Mouse (Mus musculus) gastrocnemius, postnatal 36 days (tissue): ENCODE results near the gene Gna12. TPM values are rescaled to one million over a fixed set of nuclear protein-coding genes. Genes with fewer than 3 reads are reported as not detected.

Experiments used
- DNase-seq, 2 experiments: peaks; one replicate each; pipeline ENCODE4 v3.0.0; 2022
- intact Hi-C: fragments of 180-260 bp; cut with DNase I; formaldehyde crosslinking; loops from one replicate; pipeline ENCODE4 v1.15.1; 2025
- long read RNA-seq, 2 experiments: library from polyadenylated mRNA; stranded (forward); transcript quantifications; one replicate each; pipeline ENCODE4 v2.0.0; 2021
- total RNA-seq, 2 experiments: library from RNA; stranded (reverse); gene quantifications; 2 replicates each; pipeline ENCODE4 v1.2.3; 2021

Gna12 gene
- total RNA-seq: 10 to 100 TPM; 23.1 to 26.4 TPM
- long read RNA-seq, experiment 1, transcript Gna12-201 (4 exons, 3,416 nt): major isoform, 14 of 27 reads
- long read RNA-seq, experiment 1, partial matches to known transcripts: 1 of 27 reads
- long read RNA-seq, experiment 1, other reads (novel, unspliced or antisense): 12 of 27 reads
- long read RNA-seq, experiment 2, transcript Gna12-201 (4 exons, 3,416 nt): major isoform, 16 of 21 reads
- long read RNA-seq, experiment 2, partial matches to known transcripts: 0 of 21 reads
- long read RNA-seq, experiment 2, other reads (novel, unspliced or antisense): 5 of 21 reads

GRCm38 (mm10) chr5:140830314-140831063, at the start of gene Gna12:
Gna12 (minus strand) TSS chr5:140830431.
- peak; percentile 96 to 97 for DNase-seq
- intact Hi-C loops: no loop called here

- no peak for DNase-seq
- intact Hi-C loops: no loop called here
Observed at GRCm38 (mm10) chr5:140878644-140879043, 48.4 kb upstream of the Gna12 start.

DNA sequence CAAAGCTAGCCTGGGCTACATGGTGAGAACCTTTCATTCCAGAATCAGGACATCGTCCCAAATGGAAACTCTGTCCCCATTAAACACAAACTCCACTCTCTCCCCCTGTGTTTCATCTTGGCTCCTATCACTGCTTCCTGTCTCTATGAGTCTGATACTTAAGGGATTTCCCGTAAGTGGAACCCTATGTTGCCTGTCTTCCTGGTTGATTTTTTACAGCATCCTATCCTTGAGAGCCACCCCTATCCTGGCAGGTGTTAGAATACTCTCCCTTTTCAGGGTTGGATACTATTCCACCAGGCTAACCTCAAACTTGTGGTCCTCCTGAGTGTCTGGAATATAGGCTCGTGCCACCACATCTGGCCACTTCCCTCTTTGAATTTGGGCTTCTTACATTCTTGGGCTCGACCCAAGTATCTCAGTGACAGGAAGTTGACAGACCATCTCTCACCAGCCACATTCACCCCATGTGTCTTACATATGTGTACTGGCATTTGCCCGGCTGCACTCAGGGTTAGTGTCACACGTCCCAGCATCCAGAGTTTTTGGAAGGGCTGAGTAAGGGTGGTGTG, 43.6 kb upstream of the Gna12 start:
- intact Hi-C loops: no loop called here

GRCm38 (mm10) chr5:140873039-140873551, 42.9 kb upstream of the Gna12 start:
- intact Hi-C loops: no loop called here
- DNase-seq: no peak

More for the DNA sequence above, 43.6 kb upstream of the Gna12 start:
- no peak for DNase-seq

- DNase-seq: no peak
- intact Hi-C loops: no loop called here
Observed at GRCm38 (mm10) chr5:140872532-140873038, 42.4 kb upstream of the Gna12 start.

DNA sequence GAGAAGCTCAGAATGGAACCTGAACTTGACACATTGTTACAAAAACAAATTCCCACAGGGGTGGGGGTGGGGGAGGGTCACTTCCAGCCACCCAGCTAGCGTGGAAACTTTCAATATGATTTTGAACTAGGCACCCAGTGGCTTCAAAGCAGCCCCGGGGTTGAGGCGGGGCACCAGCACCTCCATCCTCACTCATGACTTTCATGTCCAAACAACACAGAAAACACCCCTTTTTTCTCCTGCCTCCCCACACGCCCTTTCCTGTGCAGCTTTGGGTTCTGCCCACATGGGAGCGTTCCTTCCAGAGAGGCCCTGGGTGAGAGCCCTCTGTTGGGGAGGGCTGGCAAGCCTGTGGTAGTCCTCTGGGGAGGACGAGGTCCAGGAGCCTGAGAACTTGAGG, 41.0 kb upstream of the Gna12 start:
- no peak for DNase-seq
- intact Hi-C loops: no loop called here

GRCm38 (mm10) chr5:140869034-140869433, 38.8 kb upstream of the Gna12 start:
- no peak for DNase-seq
- intact Hi-C loops: no loop called here

- DNase-seq: no peak
- intact Hi-C loops: loop anchor here (10.0 kb wide), 1 partner anchor 1465 kb away; no protein-coding TSS in a partner anchor
Observed at GRCm38 (mm10) chr5:140859730-140860129, 29.5 kb upstream of the Gna12 start.

DNA sequence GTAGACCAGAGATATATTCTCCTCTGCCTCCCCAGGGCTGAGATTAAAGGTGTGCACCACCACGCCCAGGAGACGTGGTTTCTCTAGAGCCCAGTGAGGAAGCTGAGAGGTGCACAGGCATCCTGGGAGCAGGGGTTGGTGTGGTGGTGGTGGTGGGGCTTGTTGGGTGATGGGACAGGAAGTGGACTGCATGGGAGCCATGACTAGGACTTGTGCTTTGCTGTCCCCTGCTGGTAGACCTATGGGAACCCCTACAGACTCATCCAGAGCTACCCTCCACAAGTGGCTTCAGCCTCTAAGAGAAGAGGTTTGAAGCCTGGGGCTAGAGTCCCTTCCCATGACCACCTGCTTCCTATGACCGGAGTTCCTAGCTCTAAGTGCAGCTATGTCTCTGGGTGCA, 28.1 kb upstream of the Gna12 start:
- DNase-seq: no peak
- intact Hi-C loops: loop anchor here (10.0 kb wide), 1 partner anchor 1466 kb away; no protein-coding TSS in a partner anchor

DNA sequence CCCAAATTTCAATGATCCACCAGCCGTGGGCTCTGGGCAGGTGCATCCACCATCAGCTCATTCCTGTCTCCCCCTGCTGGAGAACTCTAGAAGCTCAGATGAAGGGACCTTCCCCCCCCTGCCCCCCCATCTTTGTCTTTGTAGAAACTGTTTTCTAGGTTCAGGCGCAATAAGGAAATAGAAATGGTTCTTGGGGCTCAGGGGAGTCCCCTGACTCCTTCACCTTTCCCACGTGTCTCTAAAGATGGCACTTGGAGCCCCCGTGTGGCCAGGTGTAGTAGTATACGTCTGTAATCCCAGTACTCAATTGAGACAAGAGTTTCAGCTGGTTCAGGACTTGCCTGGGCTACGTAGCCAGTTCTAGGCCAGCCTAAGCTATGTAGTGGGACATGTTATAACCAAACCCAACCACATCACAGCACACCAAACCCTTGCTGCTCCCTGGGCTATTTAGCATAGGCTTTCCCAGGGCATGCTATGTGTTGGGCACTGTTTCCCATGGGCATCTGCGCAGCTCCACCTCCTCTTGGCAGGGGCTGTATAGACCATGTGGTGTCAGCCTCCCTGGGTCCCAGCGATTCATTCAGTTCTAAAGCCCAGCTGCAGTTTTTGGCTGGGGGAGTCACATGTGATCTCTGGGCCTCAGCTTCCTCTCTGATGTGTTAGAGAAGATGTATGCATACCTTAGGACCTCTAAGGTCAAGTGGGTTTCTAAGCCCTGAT, 27.4 kb upstream of the Gna12 start:
- no peak for DNase-seq
- intact Hi-C loops: loop anchor here (10.0 kb wide), 1 partner anchor 1467 kb away; no protein-coding TSS in a partner anchor

DNA sequence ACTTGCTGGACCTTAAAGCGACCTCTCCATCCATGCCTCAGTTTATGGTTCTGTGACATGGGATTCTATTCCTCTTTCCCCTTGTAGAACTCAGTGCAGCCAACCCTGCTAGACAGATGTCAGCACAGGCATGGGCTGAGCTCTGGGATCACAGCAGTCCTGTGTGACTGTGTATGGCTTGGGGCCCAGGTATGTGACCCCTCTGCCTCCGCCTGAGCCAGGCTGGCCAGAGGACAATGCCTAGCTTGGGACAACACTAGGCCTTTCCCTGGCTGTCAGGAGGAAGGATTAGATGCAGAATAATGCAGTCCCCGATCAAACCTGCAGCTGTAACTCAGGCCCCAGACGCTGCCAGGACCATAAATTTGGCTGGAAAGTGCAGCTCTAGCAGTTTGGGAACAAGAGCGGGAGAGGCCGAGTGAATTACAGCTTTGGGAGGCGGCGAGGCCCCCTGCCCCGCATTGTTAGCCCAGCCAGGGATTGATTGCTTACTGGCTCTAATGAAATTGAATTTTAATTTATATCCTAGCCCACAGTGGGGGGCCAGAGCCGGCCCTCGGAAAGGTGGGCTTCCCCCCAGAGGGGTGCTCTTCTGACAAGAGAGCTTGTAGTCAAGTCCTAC, 25.8 kb upstream of the Gna12 start:
- intact Hi-C loops: loop anchor here (10.0 kb wide), 1 partner anchor 1469 kb away; no protein-coding TSS in a partner anchor
- no peak for DNase-seq

- DNase-seq: no peak
- intact Hi-C loops: loop anchor here (10.0 kb wide), 1 partner anchor 1470 kb away; no protein-coding TSS in a partner anchor
Observed at GRCm38 (mm10) chr5:140854700-140855099, 24.5 kb upstream of the Gna12 start.

DNA sequence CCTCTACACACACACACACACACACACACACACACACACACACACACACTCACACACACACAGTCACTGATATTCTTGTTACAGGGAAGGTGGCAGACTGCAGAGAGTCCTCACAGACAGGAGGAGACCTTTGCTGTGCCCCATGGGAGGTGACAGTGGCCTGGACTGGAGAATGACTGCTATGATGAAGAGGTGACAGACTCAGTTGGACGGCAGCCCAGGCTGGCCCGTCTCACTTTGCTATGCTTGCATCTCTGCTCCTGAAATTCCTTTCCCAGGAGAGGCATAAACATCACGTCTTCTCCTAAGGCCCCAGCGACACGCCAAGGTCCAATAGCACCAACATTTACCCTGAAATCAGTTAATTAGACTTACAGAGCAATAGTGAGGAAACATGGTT, 23.5 kb upstream of the Gna12 start:
- intact Hi-C loops: loop anchor here (10.0 kb wide), 1 partner anchor 1471 kb away; no protein-coding TSS in a partner anchor
- no peak for DNase-seq

DNA sequence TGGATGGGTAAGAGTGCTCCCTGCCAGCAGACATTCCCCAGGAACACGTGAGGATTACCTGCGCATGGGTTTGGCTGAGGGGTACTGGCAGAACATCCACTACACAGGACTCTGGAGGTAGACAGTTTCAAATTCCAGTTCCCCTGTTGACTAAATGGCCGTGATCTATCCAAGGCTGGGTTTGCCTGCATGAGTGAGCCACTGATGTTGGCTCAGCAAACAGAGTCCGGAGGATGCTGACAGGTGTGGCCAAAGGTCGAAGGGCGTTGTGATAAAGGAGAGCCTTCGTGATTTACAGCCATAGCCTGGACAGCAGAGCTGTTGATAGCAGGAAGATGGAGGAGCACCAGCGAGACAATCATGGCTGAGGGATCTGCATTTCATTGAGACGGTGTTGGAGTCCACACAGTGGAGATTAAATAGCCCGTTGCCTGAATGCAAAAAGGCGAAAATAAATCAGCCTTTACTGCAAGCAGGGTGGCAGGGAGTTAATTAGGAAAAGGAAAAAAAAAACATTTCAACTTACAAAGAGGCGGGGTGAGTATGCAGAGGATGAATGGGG, 22.3 kb upstream of the Gna12 start:
- no peak for DNase-seq
- intact Hi-C loops: loop anchor here (10.0 kb wide), 1 partner anchor 1472 kb away; no protein-coding TSS in a partner anchor

- no peak for DNase-seq
- intact Hi-C loops: no loop called here
Observed at GRCm38 (mm10) chr5:140847300-140847729, 17.1 kb upstream of the Gna12 start.

- intact Hi-C loops: no loop called here
- no peak for DNase-seq
Observed at GRCm38 (mm10) chr5:140841942-140842341, 11.7 kb upstream of the Gna12 start.

DNA sequence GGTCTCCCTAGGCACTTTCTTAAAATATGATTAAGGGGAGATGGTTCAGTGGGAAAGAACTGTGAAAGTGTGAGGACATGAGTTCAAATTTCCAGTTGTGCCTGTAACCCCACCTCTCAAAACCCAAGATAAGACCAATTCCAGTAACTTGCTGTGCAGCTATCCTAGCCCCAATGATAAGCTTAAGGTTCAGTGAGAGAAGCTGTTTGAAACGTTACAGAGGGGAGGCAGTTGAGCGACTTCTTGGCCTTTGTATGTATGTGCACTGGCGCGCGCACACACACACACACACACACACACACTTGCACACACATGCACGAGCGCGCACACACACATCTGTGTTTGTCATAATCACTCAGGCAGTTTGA, 817 bp upstream of the Gna12 start:
- intact Hi-C loops: no loop called here
- no peak for DNase-seq

DNA sequence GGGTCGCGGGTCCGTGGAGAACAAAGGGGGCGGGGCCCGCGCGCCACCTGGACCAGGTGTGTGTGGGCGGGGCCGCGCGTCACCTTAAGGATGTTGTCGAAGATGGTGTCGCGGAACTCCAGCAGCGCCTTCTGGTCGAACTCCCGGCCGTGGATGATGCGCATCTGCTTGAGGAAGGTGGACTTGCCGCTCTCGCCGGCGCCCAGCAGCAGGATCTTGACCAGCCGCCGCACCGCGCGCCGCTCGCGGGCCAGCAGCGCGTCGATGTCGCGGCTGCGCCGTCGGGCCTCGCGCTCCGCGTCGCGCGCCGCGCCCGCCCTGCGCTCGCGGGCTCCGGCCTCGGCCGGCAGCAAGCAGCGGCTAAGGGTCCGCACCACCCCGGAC, 328 bp downstream of the Gna12 start:
- intact Hi-C loops: no loop called here
- DNase-seq: peak; percentile 11 to 37
